In the genomic region with DNA sequence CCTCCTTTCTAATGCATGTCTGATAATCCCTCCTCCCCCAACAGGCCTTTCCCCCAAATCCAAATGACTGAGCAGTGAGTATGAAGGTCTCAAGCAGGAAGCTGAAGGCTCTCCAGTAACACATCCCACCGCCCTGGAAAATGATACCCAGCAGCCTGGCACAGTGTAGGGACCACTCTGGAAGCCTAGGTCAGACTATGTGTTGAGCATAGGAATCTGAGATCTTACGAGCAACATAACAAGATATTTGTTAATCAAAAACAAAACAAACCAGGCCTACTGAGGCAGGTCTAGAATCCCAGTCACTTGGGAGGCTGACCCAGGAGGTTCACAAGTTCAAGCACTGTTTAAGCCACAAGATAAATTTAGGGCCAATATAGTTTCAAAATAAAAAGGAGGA, we compare ENCODE assay signal across 10 mouse cellular contexts. TPM values are rescaled to one million over a fixed set of nuclear protein-coding genes. Genes with fewer than 3 reads are reported as not detected.
DNase-seq lines count a peak whose midpoint lies in the region; ATAC-seq lines count a peak whose summit lies in the region.
"Had no signal": no experiment of that assay in that cellular context is flagged by ENCODE, and none has a peak within 500 bp of the region (broad histone marks: within the 10 kb centered on the region; RNA-seq: fewer than 3 reads in every experiment).

No protein-coding gene starts in this region.

- DNase-seq in lung, postnatal 14 days = no peak
- DNase-seq in forebrain, embryonic 14.5 days (ENCODE audit: low spot score) = no peak
- DNase-seq in right cerebral cortex, adult 2 months (ENCODE audit: low spot score in 2 of 2) = no peak
- no peak for DNase-seq in left cerebral cortex, postnatal 14 days (ENCODE audit: low spot score in 2 of 2)
- no peak for DNase-seq in right cerebral cortex, postnatal 10 days (ENCODE audit: low spot score in 2 of 2)

- H3K4me1 ChIP-seq in lung, embryonic 15.5 days = peaks cover 13% of the 10 kb centered on the region
- peaks cover 8% of the 10 kb centered on the region for H3K4me1 ChIP-seq in forebrain, embryonic 14.5 days (ENCODE audit: control insufficient read depth, insufficient read depth, low read length)
- H3K4me1 ChIP-seq in limb, embryonic 13.5 days = peaks cover 13% of the 10 kb centered on the region
- peaks cover 23% of the 10 kb centered on the region for H3K4me1 ChIP-seq in neural tube, embryonic 15.5 days

- intact Hi-C loops in left cerebral cortex, postnatal 14 days (cut with DNase I) = no loop called here

- no peaks in the 10 kb centered on the region for H3K27me3 ChIP-seq in lung, embryonic 15.5 days
- no peaks in the 10 kb centered on the region for H3K27me3 ChIP-seq in forebrain, embryonic 14.5 days (replicated peaks; ENCODE audit: control insufficient read depth, insufficient read depth, low read length)
- no peaks in the 10 kb centered on the region for H3K27me3 ChIP-seq in limb, embryonic 13.5 days
- no peaks in the 10 kb centered on the region for H3K27me3 ChIP-seq in neural tube, embryonic 15.5 days (replicated peaks)
- H3K27me3 ChIP-seq: Patski had no signal

- 81% methylated on average over 2 of the region's 2 CpGs for WGBS in lung, embryonic 15.5 days
- 92% methylated on average over 2 of the region's 2 CpGs for WGBS in forebrain, embryonic 14.5 days
- WGBS in limb, embryonic 13.5 days = 88% methylated on average over 2 of the region's 2 CpGs
- 86% methylated on average over 2 of the region's 2 CpGs for WGBS in neural tube, embryonic 15.5 days

- no peak for ATAC-seq in lung, embryonic 15.5 days (ENCODE audit: borderline replicate concordance, extremely low read depth, low FRiP score, low TSS enrichment)
- no peak for ATAC-seq in forebrain, embryonic 14.5 days
- ATAC-seq in limb, embryonic 13.5 days (ENCODE audit: low FRiP score, low read depth) = no peak
- ATAC-seq in neural tube, embryonic 15.5 days (ENCODE audit: low FRiP score) = no peak
- ATAC-seq: Patski had no signal

- no peak overlapping the region for H3K9ac ChIP-seq in lung, embryonic 15.5 days
- peak overlapping the region; percentile 100; the same call in 1 of the 2 replicates for H3K9ac ChIP-seq in forebrain, embryonic 14.5 days (ENCODE audit: low read length)
- H3K9ac ChIP-seq in limb, embryonic 13.5 days = no peak overlapping the region
- H3K9ac ChIP-seq in neural tube, embryonic 15.5 days (replicated peaks) = peak overlapping the region; percentile 98; the same call in 1 of the 2 replicates

- no peaks in the 10 kb centered on the region for H3K9me3 ChIP-seq in lung, embryonic 15.5 days
- H3K9me3 ChIP-seq in forebrain, embryonic 14.5 days (replicated peaks; ENCODE audit: control insufficient read depth, low read length) = no peaks in the 10 kb centered on the region
- H3K9me3 ChIP-seq in limb, embryonic 13.5 days = no peaks in the 10 kb centered on the region
- H3K9me3 ChIP-seq in neural tube, embryonic 15.5 days (replicated peaks) = no peaks in the 10 kb centered on the region

- no peaks in the 10 kb centered on the region for H3K36me3 ChIP-seq in lung, embryonic 15.5 days
- no peaks in the 10 kb centered on the region for H3K36me3 ChIP-seq in forebrain, embryonic 14.5 days (ENCODE audit: control insufficient read depth, insufficient read depth, low read length)
- no peaks in the 10 kb centered on the region; the same call in 1 of the 2 replicates for H3K36me3 ChIP-seq in limb, embryonic 13.5 days
- H3K36me3 ChIP-seq in neural tube, embryonic 15.5 days = no peaks in the 10 kb centered on the region

- H3K4me2 ChIP-seq in lung, embryonic 15.5 days = peak overlapping the region; percentile 65
- peak overlapping the region; percentile 71 for H3K4me2 ChIP-seq in forebrain, embryonic 14.5 days (ENCODE audit: low read length)
- peak overlapping the region; percentile 69 for H3K4me2 ChIP-seq in limb, embryonic 13.5 days (replicated peaks)
- peak overlapping the region; percentile 68 for H3K4me2 ChIP-seq in neural tube, embryonic 15.5 days

- H3K27ac ChIP-seq in lung, embryonic 15.5 days = no peak overlapping the region
- H3K27ac ChIP-seq in forebrain, embryonic 14.5 days (ENCODE audit: low read depth, low read length) = no peak overlapping the region
- H3K27ac ChIP-seq in limb, embryonic 13.5 days = no peak overlapping the region
- peak overlapping the region; percentile 96; the same call in 1 of the 2 replicates for H3K27ac ChIP-seq in neural tube, embryonic 15.5 days (replicated peaks)

- H3K4me3 ChIP-seq in lung, embryonic 15.5 days = peak overlapping the region; percentile 100; the same call in 1 of the 2 replicates
- H3K4me3 ChIP-seq in forebrain, embryonic 14.5 days (ENCODE audit: low read depth, low read length) = peak overlapping the region; percentile 99
- peak overlapping the region; percentile 98 for H3K4me3 ChIP-seq in limb, embryonic 13.5 days
- H3K4me3 ChIP-seq in neural tube, embryonic 15.5 days (replicated peaks) = peak overlapping the region; percentile 67

RNA-seq across cellular contexts. Expression of a gene that starts 2.0 kb away (rescaled TPM):
- polyA plus RNA-seq in lung, embryonic 15.5 days (2015; fragmentation: Nextera tagmentation; extraction: Ambion mirVana) = 34.5 and 36.3 TPM in 2 replicates
- 103 TPM in 2 replicates for polyA plus RNA-seq in forebrain, embryonic 14.5 days (2014; fragmentation: Nextera tagmentation; extraction: Ambion mirVana)
- 46.5 and 46.9 TPM in 2 replicates for polyA plus RNA-seq in limb, embryonic 13.5 days (2015; fragmentation: Nextera tagmentation; extraction: Ambion mirVana)
- 46.6 and 49.8 TPM in 2 replicates for polyA plus RNA-seq in neural tube, embryonic 15.5 days (2015; fragmentation: Nextera tagmentation; extraction: Ambion mirVana)
- total RNA-seq in left cerebral cortex, postnatal 14 days (2021) = 100 to 1,000 TPM; 104 to 105 TPM

RNA-seq across cellular contexts. Expression of a gene that starts 9.7 kb away (rescaled TPM):
- not detected in 2 replicates for polyA plus RNA-seq in lung, embryonic 15.5 days (2015; fragmentation: Nextera tagmentation; extraction: Ambion mirVana)
- polyA plus RNA-seq in forebrain, embryonic 14.5 days (2014; fragmentation: Nextera tagmentation; extraction: Ambion mirVana) = not detected in 2 replicates
- not detected in 2 replicates for polyA plus RNA-seq in limb, embryonic 13.5 days (2015; fragmentation: Nextera tagmentation; extraction: Ambion mirVana)
- polyA plus RNA-seq in neural tube, embryonic 15.5 days (2015; fragmentation: Nextera tagmentation; extraction: Ambion mirVana) = not detected in 2 replicates
- total RNA-seq in left cerebral cortex, postnatal 14 days (2021) = not detected
- total RNA-seq: hematopoietic stem cell, adult 5-6 weeks had no signal
- polyA plus RNA-seq: Patski had no signal

RNA-seq across cellular contexts. Expression of a gene that starts 21.9 kb away (rescaled TPM):
- polyA plus RNA-seq in lung, embryonic 15.5 days (2015; fragmentation: Nextera tagmentation; extraction: Ambion mirVana) = not detected in 2 replicates
- polyA plus RNA-seq in forebrain, embryonic 14.5 days (2014; fragmentation: Nextera tagmentation; extraction: Ambion mirVana) = 0.10 TPM in 1 of 2 replicates, not detected in the other
- polyA plus RNA-seq in limb, embryonic 13.5 days (2015; fragmentation: Nextera tagmentation; extraction: Ambion mirVana) = 0.05 TPM in 1 of 2 replicates, not detected in the other
- polyA plus RNA-seq in neural tube, embryonic 15.5 days (2015; fragmentation: Nextera tagmentation; extraction: Ambion mirVana) = 0.05 and 0.10 TPM in 2 replicates
- total RNA-seq in left cerebral cortex, postnatal 14 days (2021) = under 1 TPM; 0.22 to 0.25 TPM
- polyA plus RNA-seq: Patski had no signal

Comparison
In these comparisons a context has a peak if more than half of its experiments do, and no peak if none do; other contexts are left out.
1. H3K9ac ChIP-seq: peak in forebrain, embryonic 14.5 days (single experiment) and neural tube, embryonic 15.5 days (single experiment); none in lung, embryonic 15.5 days (single experiment) and limb, embryonic 13.5 days (single experiment).
2. Peak in every context shown above with its lines, with median percentiles within 50 percentile points of each other: H3K4me2 ChIP-seq and H3K4me3 ChIP-seq.